Mouse (Mus musculus) megakaryocyte, embryonic 14.5 days (primary cell): Measurements from ENCODE around the gene 1700020L24Rik.

Source experiments
- FLI1 ChIP-seq: IDR thresholded peaks from 2 replicates; pipeline ENCODE4 v1.6.1; 2012; ENCODE audit warnings: low read length, inconsistent platforms, mixed read lengths
- GATA1 ChIP-seq: IDR thresholded peaks from 3 replicates; pipeline ENCODE4 v1.6.1; 2012; ENCODE audit warnings: mixed read lengths, low read length, inconsistent platforms, borderline replicate concordance

DNA sequence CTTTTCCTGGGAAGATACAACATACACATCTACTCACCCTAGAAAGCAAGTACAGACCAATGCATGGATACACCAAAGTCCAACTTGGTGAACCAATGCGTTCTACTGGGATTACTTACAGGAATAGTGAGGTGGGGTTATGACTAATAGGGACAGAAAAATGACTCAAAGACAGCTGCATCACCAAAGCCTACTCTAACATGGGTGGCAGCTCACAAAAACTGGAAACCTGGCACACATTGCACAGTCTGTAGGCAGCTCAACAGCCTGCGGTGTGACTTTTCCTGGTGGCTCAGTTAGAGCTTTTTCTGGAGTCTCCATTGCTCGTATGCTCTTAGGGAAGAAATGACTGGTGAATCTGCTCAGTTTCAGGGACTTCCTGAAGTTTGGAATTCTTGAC lies 31.3 kb downstream of the 1700020L24Rik start:
- no peak for TF ChIP-seq GATA1
- no peak for TF ChIP-seq FLI1
